Comparison of ENCODE assay signal across 8 mouse cellular contexts in genomic region chr19:61140342-61141206, GRCm38 (mm10). TPM values are rescaled to one million over a fixed set of nuclear protein-coding genes. Genes with fewer than 3 reads are reported as not detected.
DNase-seq lines count a peak whose midpoint lies in the region; ATAC-seq and TF ChIP-seq lines count a peak whose summit lies in the region.

TSS of gene Zfp950 (minus strand) at chr19:61140840.

- peak within 1 kb of the TSS; percentile 79 for H3K9ac ChIP-seq in embryonic facial prominence, embryonic 14.5 days (ENCODE audit: low read depth, low read length)
- peak within 1 kb of the TSS; percentile 85 for H3K9ac ChIP-seq in heart, adult 2 months (ENCODE audit: low read depth, low read length)
- peak within 1 kb of the TSS; percentile 86 for H3K9ac ChIP-seq in limb, embryonic 13.5 days
- peak within 1 kb of the TSS; percentile 69 for H3K9ac ChIP-seq in midbrain, embryonic 16.5 days (ENCODE audit: low read depth, low read length)

- TF ChIP-seq CTCF in heart, adult 2 months (IDR thresholded peaks at IDR 0.05), result no peak

- peaks cover 2% of the 10 kb centered on the region; the same call in 1 of the 2 replicates for H3K79me2 ChIP-seq in heart, adult 2 months (replicated peaks; ENCODE audit: control insufficient read depth, insufficient read depth, low read length)

- H3K4me2 ChIP-seq in embryonic facial prominence, embryonic 14.5 days (ENCODE audit: low read depth, low read length), result peak within 1 kb of the TSS; percentile 74
- peak within 1 kb of the TSS; percentile 69 for H3K4me2 ChIP-seq in limb, embryonic 13.5 days (replicated peaks)
- H3K4me2 ChIP-seq in midbrain, embryonic 16.5 days (ENCODE audit: low read length), result peak within 1 kb of the TSS; percentile 85

- H3K36me3 ChIP-seq in embryonic facial prominence, embryonic 14.5 days (ENCODE audit: control insufficient read depth, insufficient read depth, low read length), result no peaks in the 10 kb centered on the region
- H3K36me3 ChIP-seq in heart, adult 2 months (ENCODE audit: control insufficient read depth, insufficient read depth, low read length), result peaks cover 3% of the 10 kb centered on the region
- no peaks in the 10 kb centered on the region; the same call in none of the 2 replicates for H3K36me3 ChIP-seq in limb, embryonic 13.5 days
- no peaks in the 10 kb centered on the region for H3K36me3 ChIP-seq in midbrain, embryonic 16.5 days (ENCODE audit: control insufficient read depth, insufficient read depth, low read length)

- no peaks in the 10 kb centered on the region for H3K9me3 ChIP-seq in embryonic facial prominence, embryonic 14.5 days (ENCODE audit: control insufficient read depth, low read length)
- no peaks in the 10 kb centered on the region for H3K9me3 ChIP-seq in limb, embryonic 13.5 days
- H3K9me3 ChIP-seq in midbrain, embryonic 16.5 days (replicated peaks; ENCODE audit: control insufficient read depth, low read length, poor library complexity, severe bottlenecking), result no peaks in the 10 kb centered on the region

- H3K27ac ChIP-seq in embryonic facial prominence, embryonic 14.5 days (replicated peaks; ENCODE audit: low read depth, low read length), result peak within 1 kb of the TSS; percentile 57
- H3K27ac ChIP-seq in heart, adult 2 months, result peak within 1 kb of the TSS; percentile 73
- H3K27ac ChIP-seq in limb, embryonic 13.5 days, result 0 out of 2 replicates have a peak within 1 kb of the TSS, but pooled peaks have one; percentile 52
- H3K27ac ChIP-seq in midbrain, embryonic 16.5 days (ENCODE audit: low read length), result no peak within 1 kb of the TSS

- intact Hi-C loops in heart, adult 2 months (cut with DNase I), result loop anchor here (5.0 kb wide), 1 partner anchor 253 kb away; the partner anchor contains the start of gene Grk5

- ATAC-seq in embryonic facial prominence, embryonic 14.5 days (ENCODE audit: low read depth), result peak; percentile 100
- peak; percentile 99 for ATAC-seq in limb, embryonic 13.5 days (ENCODE audit: low FRiP score, low read depth)
- ATAC-seq in midbrain, embryonic 16.5 days, result peak; percentile 100

- TF ChIP-seq POLR2A in heart, adult 2 months (IDR thresholded peaks at IDR 0.05; ENCODE audit: insufficient read depth, low read depth, low read length), result peak; percentile 86

- TF ChIP-seq EP300 in heart, adult 2 months (IDR thresholded peaks at IDR 0.05; ENCODE audit: insufficient read depth, low read depth, low read length), result 0 out of 2 replicates have a peak, but pooled peaks have one; percentile 6

- WGBS in embryonic facial prominence, embryonic 14.5 days, result under 1% methylated on average over 18 of the region's 18 CpGs
- 1% methylated on average over 18 of the region's 18 CpGs for WGBS in heart, adult 2 months
- under 1% methylated on average over 18 of the region's 18 CpGs for WGBS in limb, embryonic 13.5 days
- 2% methylated on average over 18 of the region's 18 CpGs for WGBS in midbrain, embryonic 16.5 days

- peak; percentile 98 for DNase-seq in 3T3-L1 (ENCODE audit: low read depth, low spot score)
- peak; percentile 30 to 67 for DNase-seq in adrenal gland, postnatal 4 days (ENCODE audit: low spot score in 2 of 2)
- peak; percentile 97 for DNase-seq in embryonic facial prominence, embryonic 14.5 days (ENCODE audit: low spot score)
- DNase-seq in heart, adult 2 months, result peak; percentile 81 to 90
- DNase-seq in kidney, adult 8-10 months, result peak; percentile 90 to 94
- peak; percentile 73 to 83 for DNase-seq in spleen, postnatal 10 days (ENCODE audit: low spot score in 2 of 2)

- peaks cover 10% of the 10 kb centered on the region for H3K4me1 ChIP-seq in embryonic facial prominence, embryonic 14.5 days (ENCODE audit: control insufficient read depth, insufficient read depth, low read length)
- no peaks in the 10 kb centered on the region; the same call in 1 of the 2 replicates for H3K4me1 ChIP-seq in heart, adult 2 months (ENCODE audit: control insufficient read depth, insufficient read depth, low read length)
- H3K4me1 ChIP-seq in limb, embryonic 13.5 days, result peaks cover 8% of the 10 kb centered on the region
- H3K4me1 ChIP-seq in midbrain, embryonic 16.5 days (ENCODE audit: control insufficient read depth, insufficient read depth, low read length), result peaks cover 12% of the 10 kb centered on the region

- no peaks in the 10 kb centered on the region for H3K27me3 ChIP-seq in embryonic facial prominence, embryonic 14.5 days (replicated peaks; ENCODE audit: control insufficient read depth, insufficient read depth, low read length)
- H3K27me3 ChIP-seq in heart, adult 2 months (ENCODE audit: control insufficient read depth, insufficient read depth, low read length), result no peaks in the 10 kb centered on the region
- no peaks in the 10 kb centered on the region for H3K27me3 ChIP-seq in limb, embryonic 13.5 days
- H3K27me3 ChIP-seq in midbrain, embryonic 16.5 days (ENCODE audit: control insufficient read depth, insufficient read depth, low read depth, low read length), result no peaks in the 10 kb centered on the region

- H3K4me3 ChIP-seq in embryonic facial prominence, embryonic 14.5 days (ENCODE audit: low read depth, low read length), result peak within 1 kb of the TSS; percentile 80
- H3K4me3 ChIP-seq in heart, adult 2 months, result peak within 1 kb of the TSS; percentile 82
- H3K4me3 ChIP-seq in limb, embryonic 13.5 days, result peak within 1 kb of the TSS; percentile 81
- peak within 1 kb of the TSS; percentile 64 for H3K4me3 ChIP-seq in midbrain, embryonic 16.5 days (ENCODE audit: low read depth, low read length)

RNA-seq across cellular contexts. Expression of gene Zfp950, which starts in this region (rescaled TPM):
- total RNA-seq in adrenal gland, postnatal 4 days (2021), result 10 to 100 TPM; 34.1 to 44.4 TPM
- polyA plus RNA-seq in embryonic facial prominence, embryonic 14.5 days (2014; fragmentation: Nextera tagmentation; extraction: Ambion mirVana), result 39.0 and 39.8 TPM in 2 replicates
- total RNA-seq in heart, adult 2 months (2021), result 10 to 100 TPM in 1 of 2 experiments, 1 to 10 TPM in 1; 7.3 to 10.5 TPM
- polyA plus RNA-seq in heart, adult 2 months (2012; rRNA removed), result 4.7 and 10.2 TPM in 2 replicates
- 61.7 and 68.4 TPM in 2 replicates for polyA plus RNA-seq in limb, embryonic 13.5 days (2015; fragmentation: Nextera tagmentation; extraction: Ambion mirVana)
- polyA plus RNA-seq in midbrain, embryonic 16.5 days (2015; fragmentation: Nextera tagmentation; extraction: Ambion mirVana), result 49.0 and 52.7 TPM in 2 replicates
